Mouse (Mus musculus): ENCODE measurements around the gene Cenpk. TPM values are rescaled to one million over a fixed set of nuclear protein-coding genes. Genes with fewer than 3 reads are reported as not detected.
A peak's percentile ranks its signal among the peaks of the same experiment; 100 is the strongest.

The Cenpk gene
- polyA plus RNA-seq, 1 experiment from 2014 or later, result 13.6 TPM

DNA sequence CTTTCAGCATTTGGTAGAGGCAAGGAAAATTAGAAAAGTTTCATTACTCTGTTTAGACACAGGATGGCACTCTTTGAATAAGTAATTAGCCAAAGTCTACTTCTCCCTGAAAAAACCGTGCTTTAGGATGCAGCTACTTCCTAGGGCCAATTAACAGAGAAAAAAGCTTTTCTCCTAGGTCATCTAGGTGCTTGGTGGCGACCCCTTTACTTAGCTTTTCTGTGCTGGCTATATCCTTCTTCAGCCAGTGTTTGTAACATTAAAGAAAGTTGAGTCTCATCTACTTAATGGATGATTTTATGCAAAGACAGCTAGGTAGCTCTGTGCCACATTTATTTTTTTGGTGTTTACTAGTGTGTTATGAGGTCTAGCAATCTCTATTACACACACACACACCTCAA is 56.6 kb downstream of the Cenpk start:
- Histone ChIP-seq H3K27me3 (ENCODE audit: control insufficient read depth, insufficient read depth, low read length) (no peaks in the 10 kb centered on the region), H3K9me3 (ENCODE audit: control insufficient read depth, low read length) (no peaks in the 10 kb centered on the region), H3K27ac (no peak overlapping the region), H3K9ac (no peak overlapping the region), H3K4me2 (replicated peaks) (peak overlapping the region; percentile 77), H3K36me3 (replicated peaks; ENCODE audit: control insufficient read depth, insufficient read depth) (no peaks in the 10 kb centered on the region), H3K4me3 (replicated peaks; ENCODE audit: low read length) (no peak overlapping the region), H3K4me1 (replicated peaks; ENCODE audit: control insufficient read depth, insufficient read depth, low read length) (peaks cover 7% of the 10 kb centered on the region; the same call in 1 of the 2 replicates)
- ATAC-seq (ENCODE audit: low FRiP score) (no peak; the same call in 1 of the 2 replicates), DNase-seq (ENCODE audit: low spot score) (peak; percentile 78)
- 6% methylated on average over 2 of the region's 2 CpGs for WGBS

DNA sequence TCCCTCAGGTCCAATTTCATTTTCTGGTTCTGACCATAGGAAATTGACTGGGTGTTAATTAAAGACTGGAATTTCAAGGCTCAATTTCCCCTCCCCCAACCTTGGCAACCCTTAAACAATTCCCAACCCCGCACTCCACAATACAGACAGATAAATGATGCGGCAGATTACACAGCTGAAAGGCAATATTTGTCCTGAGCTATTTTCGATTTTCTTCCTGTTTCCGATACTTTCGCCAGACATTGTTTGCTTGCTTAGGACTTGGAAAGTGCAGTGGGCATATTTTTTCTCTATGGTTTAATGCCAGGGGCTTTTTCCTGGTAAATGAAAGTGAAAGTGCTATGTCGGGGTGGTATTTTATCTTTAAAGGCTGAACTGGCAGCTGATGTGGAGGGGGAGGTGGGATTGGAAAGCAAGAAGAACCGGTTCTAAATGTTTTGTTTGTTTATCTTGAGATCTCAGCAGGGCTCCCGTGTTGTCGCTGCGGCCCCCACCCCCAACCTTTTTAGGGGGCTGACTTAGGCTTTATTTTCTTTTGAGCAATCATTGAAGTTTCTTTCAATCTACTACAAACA is 57.4 kb downstream of the Cenpk start:
- peaks cover 7% of the 10 kb centered on the region; the same call in 1 of the 2 replicates for H3K4me1 ChIP-seq (replicated peaks; ENCODE audit: control insufficient read depth, insufficient read depth, low read length)
- H3K27ac ChIP-seq, result peak overlapping the region; percentile 62
- ATAC-seq (ENCODE audit: low FRiP score) (no peak), DNase-seq (ENCODE audit: low spot score) (peak; percentile 51)
- H3K4me3 ChIP-seq (replicated peaks; ENCODE audit: low read length), result peak overlapping the region; percentile 41
- H3K9ac ChIP-seq, result peak overlapping the region; percentile 50
- H3K36me3 ChIP-seq (replicated peaks; ENCODE audit: control insufficient read depth, insufficient read depth), result no peaks in the 10 kb centered on the region
- 1% methylated on average over 10 of the region's 10 CpGs for WGBS
- H3K27me3 ChIP-seq (ENCODE audit: control insufficient read depth, insufficient read depth, low read length), result no peaks in the 10 kb centered on the region
- peak overlapping the region; percentile 77 for H3K4me2 ChIP-seq (replicated peaks)
- no peaks in the 10 kb centered on the region for H3K9me3 ChIP-seq (ENCODE audit: control insufficient read depth, low read length)

DNA sequence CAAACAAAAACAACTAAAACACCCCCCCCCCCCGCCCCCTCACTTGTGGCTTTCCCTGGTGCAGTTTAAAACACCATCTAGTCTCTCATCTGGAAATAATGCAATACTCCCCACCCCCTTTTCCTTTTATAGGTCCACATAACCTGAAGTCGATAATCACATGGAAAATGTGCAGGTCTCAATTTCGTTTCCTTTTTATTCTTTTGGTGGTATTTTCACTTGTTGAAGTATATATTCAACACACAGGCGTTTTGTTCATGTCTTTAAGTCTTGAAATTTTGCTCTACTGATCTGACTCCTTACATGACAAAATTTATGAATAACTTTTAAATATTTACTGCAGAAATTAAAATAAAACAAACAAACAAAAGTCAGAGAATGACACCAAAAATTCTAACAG is 57.9 kb downstream of the Cenpk start:
- peak overlapping the region; percentile 41 for H3K4me3 ChIP-seq (replicated peaks; ENCODE audit: low read length)
- no peaks in the 10 kb centered on the region for H3K9me3 ChIP-seq (ENCODE audit: control insufficient read depth, low read length)
- peak overlapping the region; percentile 62 for H3K27ac ChIP-seq
- H3K9ac ChIP-seq, result peak overlapping the region; percentile 50
- no peaks in the 10 kb centered on the region for H3K27me3 ChIP-seq (ENCODE audit: control insufficient read depth, insufficient read depth, low read length)
- ATAC-seq (ENCODE audit: low FRiP score) (no peak), DNase-seq (ENCODE audit: low spot score) (peak; percentile 32)
- H3K4me2 ChIP-seq (replicated peaks), result peak overlapping the region; percentile 77
- 1% methylated on average over 4 of the region's 4 CpGs for WGBS
- peaks cover 7% of the 10 kb centered on the region; the same call in 1 of the 2 replicates for H3K4me1 ChIP-seq (replicated peaks; ENCODE audit: control insufficient read depth, insufficient read depth, low read length)
- no peaks in the 10 kb centered on the region for H3K36me3 ChIP-seq (replicated peaks; ENCODE audit: control insufficient read depth, insufficient read depth)

DNA sequence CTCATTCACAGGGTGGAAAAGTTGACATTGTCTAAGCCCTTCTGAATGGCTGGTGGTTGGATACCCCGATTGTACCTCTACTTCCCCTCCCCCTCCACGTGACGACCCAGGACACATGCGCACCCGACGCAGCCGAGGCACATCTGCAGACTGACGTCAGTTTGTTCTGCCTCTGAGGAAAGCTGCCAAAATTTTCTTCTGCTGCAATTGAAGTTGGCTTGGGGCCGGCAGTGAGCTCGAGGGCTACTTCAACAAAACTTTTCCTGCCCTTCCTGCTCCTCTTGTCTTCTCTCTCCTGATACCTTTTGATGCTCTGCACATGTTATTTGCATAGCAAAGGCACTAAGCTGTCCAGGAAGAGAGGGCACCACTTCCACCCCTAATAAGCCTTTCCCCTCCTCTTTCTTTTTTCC is 58.5 kb downstream of the Cenpk start:
- Histone ChIP-seq H3K4me1 (replicated peaks; ENCODE audit: control insufficient read depth, insufficient read depth, low read length) (peaks cover 7% of the 10 kb centered on the region; the same call in 1 of the 2 replicates), H3K36me3 (replicated peaks; ENCODE audit: control insufficient read depth, insufficient read depth) (no peaks in the 10 kb centered on the region), H3K9me3 (ENCODE audit: control insufficient read depth, low read length) (no peaks in the 10 kb centered on the region), H3K4me3 (replicated peaks; ENCODE audit: low read length) (peak overlapping the region; percentile 41), H3K9ac (peak overlapping the region; percentile 43), H3K4me2 (replicated peaks) (peak overlapping the region; percentile 77), H3K27ac (peak overlapping the region; percentile 62; the same call in 1 of the 2 replicates), H3K27me3 (ENCODE audit: control insufficient read depth, insufficient read depth, low read length) (no peaks in the 10 kb centered on the region)
- ATAC-seq (ENCODE audit: low FRiP score) (peak; percentile 96), DNase-seq (ENCODE audit: low spot score) (peak; percentile 89)
- 0% methylated on average over 10 of the region's 10 CpGs for WGBS

DNA sequence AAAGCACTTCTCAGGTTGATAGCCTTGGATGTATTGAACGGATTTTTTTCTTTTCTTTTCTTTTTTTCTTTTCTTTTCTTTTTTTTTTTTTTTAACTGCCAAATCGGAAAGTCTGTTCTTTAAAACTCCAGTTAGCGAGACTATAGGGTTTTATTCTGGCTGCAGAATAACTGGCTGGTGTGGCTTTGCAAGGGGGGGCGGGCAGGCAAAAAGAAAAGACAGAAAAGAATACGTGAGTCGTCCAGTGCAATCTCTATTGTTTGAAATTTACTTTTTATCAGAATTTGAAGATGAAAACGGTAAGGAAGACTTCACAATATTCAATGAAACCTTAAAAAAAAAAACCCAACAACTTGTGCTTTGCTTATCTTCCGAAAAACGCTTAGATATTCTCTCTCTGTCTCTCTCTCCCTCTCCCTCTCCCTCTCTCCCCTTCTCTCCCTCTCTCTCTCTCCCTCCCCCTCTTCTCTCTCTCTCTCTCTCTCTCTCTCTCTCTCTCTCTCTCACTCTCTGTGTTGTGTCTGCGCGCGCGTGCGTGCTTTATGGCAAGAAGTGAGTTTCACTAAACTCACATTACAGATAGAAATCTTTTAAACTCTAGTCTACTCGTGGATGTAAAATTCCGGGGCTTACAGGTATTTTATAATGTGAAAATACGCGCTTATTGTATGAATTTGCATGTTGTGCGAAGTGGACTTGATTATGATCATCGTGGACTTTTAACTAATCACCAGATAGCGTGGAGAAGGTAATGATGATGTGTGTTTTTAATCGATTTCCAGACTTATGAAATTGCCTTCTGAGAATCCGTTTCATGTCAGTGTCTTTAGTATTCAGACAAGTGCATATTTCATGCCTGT is 59.2 kb downstream of the Cenpk start, which contains the start of gene Adamts6:
Gene Adamts6, plus strand, starts transcription at position 470 of the 860 bp plus-strand sequence.
- no peaks in the 10 kb centered on the region for H3K36me3 ChIP-seq (replicated peaks; ENCODE audit: control insufficient read depth, insufficient read depth)
- no peak for ATAC-seq (ENCODE audit: low FRiP score)
- WGBS, result under 1% methylated on average over 23 of the region's 23 CpGs
- peak within 1 kb of the TSS; percentile 77 for H3K4me2 ChIP-seq (replicated peaks)
- H3K4me1 ChIP-seq (replicated peaks; ENCODE audit: control insufficient read depth, insufficient read depth, low read length), result peaks cover 7% of the 10 kb centered on the region; the same call in 1 of the 2 replicates
- H3K27me3 ChIP-seq (ENCODE audit: control insufficient read depth, insufficient read depth, low read length), result no peaks in the 10 kb centered on the region
- no peaks in the 10 kb centered on the region for H3K9me3 ChIP-seq (ENCODE audit: control insufficient read depth, low read length)
- H3K9ac ChIP-seq, result peak within 1 kb of the TSS; percentile 43
- H3K27ac ChIP-seq, result peak within 1 kb of the TSS; percentile 62; the same call in 1 of the 2 replicates
- H3K4me3 ChIP-seq (replicated peaks; ENCODE audit: low read length), result peak within 1 kb of the TSS; percentile 41
- DNase-seq (ENCODE audit: low spot score), result peak; percentile 39

DNA sequence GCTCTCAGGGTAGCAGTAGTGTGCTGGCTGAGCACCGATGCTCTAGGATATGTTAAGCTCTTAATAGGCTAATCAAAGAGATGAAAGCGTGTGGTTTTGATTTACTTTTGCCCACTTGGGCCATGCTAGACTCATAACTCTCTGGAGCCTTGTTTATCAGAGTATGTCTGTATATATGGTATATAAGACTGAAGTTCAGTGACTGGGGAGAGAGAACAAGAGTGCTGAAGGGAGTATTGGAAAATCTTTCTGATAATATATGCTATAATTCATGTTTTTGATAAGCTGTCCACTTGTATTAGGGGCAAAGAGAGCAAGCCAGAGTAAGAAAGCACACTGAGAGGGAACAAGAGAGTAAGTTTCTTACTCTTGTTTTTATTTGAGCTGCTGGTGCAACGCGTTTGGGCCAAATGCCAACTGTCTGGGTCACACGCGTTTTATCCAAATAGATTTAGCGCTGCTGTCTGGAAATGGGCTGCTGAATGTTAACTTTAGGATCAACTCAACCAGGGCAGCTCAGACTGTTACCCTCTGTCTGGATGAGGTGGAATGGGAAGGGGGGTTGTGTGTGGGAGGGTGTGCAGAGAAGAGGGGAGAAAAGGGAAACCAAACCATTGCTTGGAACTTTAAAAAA is 59.9 kb downstream of the Cenpk start:
- Histone ChIP-seq H3K27ac (peak overlapping the region; percentile 11; the same call in 1 of the 2 replicates), H3K27me3 (ENCODE audit: control insufficient read depth, insufficient read depth, low read length) (no peaks in the 10 kb centered on the region), H3K4me3 (replicated peaks; ENCODE audit: low read length) (peak overlapping the region; percentile 41), H3K36me3 (replicated peaks; ENCODE audit: control insufficient read depth, insufficient read depth) (no peaks in the 10 kb centered on the region), H3K4me1 (replicated peaks; ENCODE audit: control insufficient read depth, insufficient read depth, low read length) (peaks cover 7% of the 10 kb centered on the region; the same call in 1 of the 2 replicates), H3K9me3 (ENCODE audit: control insufficient read depth, low read length) (no peaks in the 10 kb centered on the region), H3K4me2 (replicated peaks) (peak overlapping the region; percentile 77), H3K9ac (peak overlapping the region; percentile 43; the same call in 1 of the 2 replicates)
- under 1% methylated on average over 7 of the region's 7 CpGs for WGBS
- DNase-seq (ENCODE audit: low spot score) (peak; percentile 68), ATAC-seq (ENCODE audit: low FRiP score) (peak; percentile 47; the same call in 1 of the 2 replicates)

DNA sequence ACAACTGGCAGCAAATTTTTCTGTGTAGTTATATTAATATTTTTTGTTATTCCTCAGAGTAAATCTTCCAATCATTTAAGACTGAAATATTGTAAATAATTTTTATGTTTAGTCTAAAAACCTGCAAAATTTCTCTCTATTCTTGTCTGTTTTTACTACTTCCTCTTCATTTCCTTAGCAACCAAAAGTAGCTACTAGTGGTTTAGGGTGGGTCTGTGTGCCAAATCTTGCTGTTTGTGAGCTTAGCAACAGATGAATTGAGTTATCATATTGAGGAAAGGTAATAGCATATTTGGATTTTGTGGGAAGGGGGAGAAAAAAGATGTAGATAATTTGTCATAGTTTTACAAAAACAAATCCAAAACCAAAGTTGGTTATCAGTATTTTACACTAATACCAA is 60.8 kb downstream of the Cenpk start:
- ATAC-seq (ENCODE audit: low FRiP score) (no peak), DNase-seq (ENCODE audit: low spot score) (no peak)
- no peaks in the 10 kb centered on the region for H3K9me3 ChIP-seq (ENCODE audit: control insufficient read depth, low read length)
- no peaks in the 10 kb centered on the region for H3K36me3 ChIP-seq (replicated peaks; ENCODE audit: control insufficient read depth, insufficient read depth)
- no peaks in the 10 kb centered on the region for H3K27me3 ChIP-seq (ENCODE audit: control insufficient read depth, insufficient read depth, low read length)
- H3K9ac ChIP-seq, result no peak overlapping the region
- H3K4me1 ChIP-seq (replicated peaks; ENCODE audit: control insufficient read depth, insufficient read depth, low read length), result peaks cover 7% of the 10 kb centered on the region; the same call in 1 of the 2 replicates
- H3K27ac ChIP-seq, result no peak overlapping the region
- H3K4me3 ChIP-seq (replicated peaks; ENCODE audit: low read length), result peak overlapping the region; percentile 41; the same call in 1 of the 2 replicates
- peak overlapping the region; percentile 77 for H3K4me2 ChIP-seq (replicated peaks)

DNA sequence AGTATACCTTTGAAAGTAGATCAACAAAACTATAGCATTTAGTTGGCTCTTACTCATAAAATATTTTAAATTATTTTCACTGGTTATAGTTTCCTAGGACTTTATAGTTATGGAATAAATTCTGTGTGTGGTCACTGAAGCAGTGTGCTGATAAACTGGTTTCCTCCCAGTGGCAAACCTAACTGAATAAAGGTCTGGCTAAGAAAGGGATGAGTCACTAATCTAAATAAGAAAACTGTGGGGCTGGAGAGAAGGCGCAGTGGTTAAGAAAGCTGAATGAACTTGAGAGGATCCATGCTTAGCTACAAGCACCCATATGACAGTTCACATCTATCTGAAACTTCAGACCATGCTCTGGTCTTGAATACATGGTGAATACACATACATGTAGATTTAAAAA is 67.1 kb downstream of the Cenpk start:
- Histone ChIP-seq H3K4me1 (replicated peaks; ENCODE audit: control insufficient read depth, insufficient read depth, low read length) (no peaks in the 10 kb centered on the region), H3K36me3 (replicated peaks; ENCODE audit: control insufficient read depth, insufficient read depth) (no peaks in the 10 kb centered on the region), H3K9me3 (ENCODE audit: control insufficient read depth, low read length) (no peaks in the 10 kb centered on the region), H3K27me3 (ENCODE audit: control insufficient read depth, insufficient read depth, low read length) (no peaks in the 10 kb centered on the region), H3K27ac (no peak overlapping the region), H3K4me3 (replicated peaks; ENCODE audit: low read length) (no peak overlapping the region), H3K4me2 (replicated peaks) (no peak overlapping the region), H3K9ac (no peak overlapping the region)
- DNase-seq (ENCODE audit: low spot score) (no peak), ATAC-seq (ENCODE audit: low FRiP score) (no peak)
- WGBS, result 84% methylated on average over 1 of the region's 1 CpGs

Data from hindbrain, embryonic 14.5 days (tissue).